Mouse (Mus musculus): ENCODE results near the gene Slc22a13. TPM values are rescaled to one million over a fixed set of nuclear protein-coding genes. Genes with fewer than 3 reads are reported as not detected.

Gene Slc22a13
- total RNA-seq, 2 experiments from 2014 or later = not detected

- DNase-seq = no peak
Observed at GRCm38 (mm10) chr9:119199151-119199861, 9.6 kb downstream of the Slc22a13 start.

GRCm38 (mm10) chr9:119192202-119192990 lies 16.5 kb downstream of the Slc22a13 start:
- no peak for DNase-seq

DNA sequence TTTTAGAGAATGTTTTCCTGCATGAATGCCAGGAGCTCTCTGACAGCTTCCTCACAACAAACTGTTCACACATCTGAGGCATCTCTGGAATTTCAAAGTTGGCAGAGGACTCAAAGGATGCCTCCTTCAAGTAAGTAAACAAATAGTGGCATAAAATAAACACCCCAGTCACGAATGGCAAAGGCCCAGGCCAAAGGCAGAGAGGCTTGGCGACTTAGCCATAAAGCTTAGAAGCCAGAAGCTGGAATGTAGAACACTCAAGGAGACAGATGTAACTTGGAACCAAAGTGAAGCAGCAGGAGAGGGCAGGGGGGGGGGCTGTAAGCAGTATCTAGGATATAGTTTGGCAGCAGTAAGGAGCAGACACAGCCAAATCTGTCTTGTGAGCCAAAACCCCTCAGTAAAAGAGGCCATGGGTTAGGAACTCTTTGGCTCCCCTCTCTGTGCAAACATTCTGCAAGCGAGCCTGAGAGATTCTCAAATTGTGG lies 27.6 kb downstream of the Slc22a13 start:
- DNase-seq = peak; percentile 18

GRCm38 (mm10) chr9:119179292-119179691 lies 29.6 kb downstream of the Slc22a13 start:
- no peak for DNase-seq

GRCm38 (mm10) chr9:119167608-119168007 lies 41.3 kb downstream of the Slc22a13 start:
- no peak for DNase-seq

- DNase-seq = no peak
Observed at GRCm38 (mm10) chr9:119165548-119165947, 43.4 kb downstream of the Slc22a13 start.

DNA sequence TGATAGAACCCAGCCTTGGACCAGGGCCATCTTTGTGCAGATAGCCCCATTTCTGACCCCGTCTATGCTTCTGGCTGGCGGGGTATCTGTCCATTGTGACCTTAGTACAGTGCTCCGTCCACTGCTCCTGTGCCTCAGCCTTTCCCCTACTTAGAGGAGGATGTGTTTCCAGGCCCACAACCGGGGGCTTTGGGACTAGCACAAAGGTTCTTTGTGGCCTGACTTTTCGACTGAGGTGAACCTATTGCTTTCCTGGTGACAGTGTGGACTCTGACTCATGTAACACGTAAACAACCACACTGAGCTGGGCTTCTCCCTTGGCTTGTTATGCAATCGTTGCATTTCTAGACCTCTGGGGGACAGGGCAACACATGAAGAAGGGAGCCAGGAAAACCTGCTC lies 44.2 kb downstream of the Slc22a13 start:
- no peak for DNase-seq

- no peak for DNase-seq
Observed at GRCm38 (mm10) chr9:119160689-119161088, 48.2 kb downstream of the Slc22a13 start.

DNA sequence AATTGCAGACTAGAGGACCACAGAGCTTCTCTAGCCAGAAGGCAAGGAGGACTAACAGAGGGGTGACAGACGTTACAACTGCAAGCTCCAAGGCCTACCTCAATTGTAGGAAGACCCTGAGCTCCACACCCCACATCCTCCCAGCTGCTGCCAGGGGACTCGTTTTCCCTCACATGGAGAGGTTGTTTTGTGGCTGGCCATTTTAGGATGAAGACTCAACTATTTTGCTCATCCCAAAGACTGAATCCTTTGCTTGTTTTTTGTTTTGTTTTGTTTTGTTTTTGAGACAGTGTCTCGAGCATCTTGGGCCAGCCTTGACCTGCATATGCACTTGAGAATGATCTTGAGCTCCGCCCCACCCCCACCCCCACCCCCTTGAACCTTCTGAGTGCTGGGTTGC lies 50.0 kb downstream of the Slc22a13 start, which contains the start of gene Gm47289:
Gm47289 (plus strand) TSS at position 301 of the 400 bp plus-strand sequence.
- no peak for DNase-seq

- DNase-seq = peak; percentile 52
Observed at GRCm38 (mm10) chr9:119156278-119157201, 52.4 kb downstream of the Slc22a13 start, which contains the start of gene Acaa1b. Gene Acaa1b, minus strand, starts transcription at chr9:119157093.

DNA sequence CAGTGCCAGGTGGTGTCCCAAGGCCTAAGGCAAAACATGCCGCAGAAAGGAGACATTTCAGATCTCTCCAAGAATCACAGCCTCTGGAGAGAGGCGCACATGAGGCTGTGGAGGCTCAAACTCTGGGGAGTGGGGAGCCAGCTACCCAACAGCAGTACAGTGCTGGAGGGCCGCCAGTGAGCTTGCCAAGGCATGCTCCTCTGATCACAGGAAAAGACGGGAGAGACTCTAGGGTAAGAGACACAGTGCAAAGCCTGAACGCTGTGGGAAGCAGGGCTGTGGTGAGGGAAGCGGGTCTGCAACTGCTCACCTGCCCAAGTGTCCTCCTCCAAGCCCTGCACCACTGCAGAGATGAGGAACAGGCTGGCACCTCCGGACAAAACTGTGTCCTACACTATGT lies 53.1 kb downstream of the Slc22a13 start:
- DNase-seq = no peak

GRCm38 (mm10) chr9:119155416-119155815 lies 53.5 kb downstream of the Slc22a13 start:
- no peak for DNase-seq

GRCm38 (mm10) chr9:119151751-119152150 lies 57.1 kb downstream of the Slc22a13 start:
- DNase-seq = no peak

DNA sequence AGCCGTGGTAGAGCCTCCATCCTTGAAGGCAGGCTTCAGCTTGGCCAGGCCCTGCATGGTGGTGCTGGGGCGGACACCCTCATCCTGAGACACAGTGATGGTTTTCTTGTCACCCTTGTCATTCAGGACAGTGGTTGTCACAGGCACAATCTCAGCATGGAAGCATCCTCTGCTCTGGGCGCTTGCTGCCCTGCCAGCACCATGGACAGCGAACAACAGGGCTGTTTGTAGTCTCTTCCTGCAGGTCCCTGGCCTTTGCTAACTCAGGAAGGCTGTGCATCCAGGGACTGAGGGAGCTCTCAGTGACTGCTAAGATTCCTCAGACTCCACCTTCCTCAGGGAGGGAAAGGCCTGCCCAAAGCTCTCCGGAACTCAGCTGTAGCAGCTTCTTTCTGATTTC lies 59.3 kb downstream of the Slc22a13 start:
- DNase-seq = no peak

GRCm38 (mm10) chr9:119146098-119146770 lies 62.7 kb downstream of the Slc22a13 start:
- DNase-seq = no peak

DNA sequence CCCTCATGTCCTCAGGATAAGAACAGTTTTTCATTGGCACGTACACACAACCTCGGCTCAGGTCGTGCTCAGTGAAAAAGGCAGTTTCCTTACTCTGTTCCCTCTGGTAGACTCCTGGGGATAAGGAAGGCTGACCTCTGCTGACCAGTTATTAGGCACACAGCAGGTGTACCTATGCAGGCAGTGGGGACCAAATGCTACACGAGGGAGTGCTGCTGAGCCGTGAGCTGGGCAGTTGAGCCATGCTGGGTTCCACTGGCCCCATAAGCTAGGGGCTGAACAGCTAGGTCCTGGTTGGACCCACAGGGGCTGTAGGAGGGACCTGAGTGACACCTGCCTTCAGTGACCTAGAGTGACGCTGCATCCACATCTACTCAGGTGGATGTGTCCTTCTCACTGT lies 63.3 kb downstream of the Slc22a13 start:
- DNase-seq = no peak

- no peak for DNase-seq
Observed at GRCm38 (mm10) chr9:119145137-119145536, 63.8 kb downstream of the Slc22a13 start.

- no peak for DNase-seq
Observed at GRCm38 (mm10) chr9:119144696-119145095, 64.2 kb downstream of the Slc22a13 start.

DNA sequence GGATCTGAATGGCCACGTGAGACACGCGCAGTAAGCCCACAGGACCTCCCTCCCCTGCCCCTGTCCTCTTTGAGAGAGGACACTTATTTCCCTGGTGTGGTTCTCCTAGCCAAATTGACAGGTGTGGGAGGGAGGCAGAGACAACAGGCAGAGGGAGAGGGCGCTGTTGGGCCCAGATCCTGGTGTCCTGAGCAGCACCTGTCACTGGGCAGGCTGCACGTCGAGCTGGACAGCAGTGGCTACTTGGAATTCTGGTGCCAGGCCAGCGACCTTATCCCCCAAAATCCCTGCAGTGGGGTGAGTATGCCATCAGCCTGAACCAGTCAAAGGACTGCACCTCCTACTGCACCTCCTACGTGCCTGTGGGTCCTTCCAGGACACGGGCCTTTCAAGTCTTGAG lies 65.5 kb downstream of the Slc22a13 start:
- no peak for DNase-seq
